Mouse (Mus musculus) hindbrain, postnatal 0 days (tissue): Measurements from ENCODE around the gene Ivd. TPM values are rescaled to one million over a fixed set of nuclear protein-coding genes. Genes with fewer than 3 reads are reported as not detected.

Experiments used
- ATAC-seq: fragments of 200-750 bp; cut with Nextera tagmentation; 2 replicates; pipeline ENCODE4 v1.8.0; 2017; ENCODE audit warnings: mild to moderate bottlenecking, moderate TSS enrichment, moderate library complexity
- DNase-seq: peaks from one replicate; pipeline ENCODE4 v3.0.0-alpha.2; 2015; ENCODE audit warnings: low spot score
- H3K27ac ChIP-seq: fragments of 300-500 bp; sonication (generic); 2 replicates; pipeline ENCODE4 v1.5.1; 2014; ENCODE audit warnings: mild to moderate bottlenecking
- H3K27me3 ChIP-seq: fragments of 300-500 bp; sonication (generic); 2 replicates; pipeline ENCODE4 v1.6.1; 2014; ENCODE audit warnings: low read length, mixed read lengths; ENCODE audit not compliant: insufficient read depth
- H3K36me3 ChIP-seq: fragments of 300-500 bp; sonication (generic); 2 replicates; pipeline ENCODE4 v1.6.1; 2014; ENCODE audit warnings: low read length, mixed read lengths; ENCODE audit not compliant: insufficient read depth
- H3K4me1 ChIP-seq: fragments of 300-500 bp; sonication (generic); 2 replicates; pipeline ENCODE4 v1.6.1; 2014; ENCODE audit warnings: antibody characterized with exemption, low read length, mixed read lengths; ENCODE audit not compliant: insufficient read depth
- H3K4me2 ChIP-seq: fragments of 300-500 bp; sonication (generic); 2 replicates; pipeline ENCODE4 v1.6.1; 2014; ENCODE audit warnings: low read depth, mild to moderate bottlenecking, low read length, moderate library complexity, mixed read lengths
- H3K4me3 ChIP-seq: fragments of 300-500 bp; sonication (generic); 2 replicates; pipeline ENCODE4 v1.5.1; 2014; ENCODE audit warnings: low read length
- H3K9ac ChIP-seq: fragments of 300-500 bp; sonication (generic); replicated peaks from 2 replicates; pipeline ENCODE4 v1.6.1; 2014; ENCODE audit warnings: mild to moderate bottlenecking, low read length, moderate library complexity, mixed read lengths
- H3K9me3 ChIP-seq: fragments of 300-500 bp; sonication (generic); 2 replicates; pipeline ENCODE4 v1.6.1; 2016; ENCODE audit warnings: low read length, mixed read lengths
- CTCF ChIP-seq: IDR thresholded peaks from 2 replicates; pipeline ENCODE4 v1.5.1; 2016; ENCODE audit warnings: antibody characterized with exemption, control low read depth, low read depth
- WGBS: fragments of 180-500 bp; shearing (Covaris S2); extraction: QIAGEN DNeasy Blood & Tissue Kit; methylation state at CpG from one replicate; pipeline ENCODE4 v1.1.7; 2014; 5-methylcytosine and 5-hydroxymethylcytosine counted together
- polyA plus RNA-seq: library from polyadenylated mRNA; unstranded; fragments of >200 nt; fragmentation: Nextera tagmentation; extraction: Ambion mirVana; gene quantifications from 2 replicates; pipeline ENCODE4 v1.2.1, GENCODE M21; 2015
- total RNA-seq: library from RNA; depleted of rRNA; stranded (reverse); fragments of >200 nt; gene quantifications from 2 replicates; pipeline ENCODE4 v1.2.3, GENCODE M21; 2014

Ivd gene
- total and polyA plus RNA-seq, 2 experiments from 2014 or later = 61.7 to 101 TPM

GRCm38 (mm10) chr2:118905433-118906117, 43.8 kb downstream of the Ivd start:
- no peak overlapping the region for H3K4me2 ChIP-seq
- no peak overlapping the region for H3K9ac ChIP-seq
- no peaks in the 10 kb centered on the region for H3K27me3 ChIP-seq
- H3K9me3 ChIP-seq = no peaks in the 10 kb centered on the region
- DNase-seq (no peak), ATAC-seq (no peak)
- H3K4me1 ChIP-seq = peaks cover 25% of the 10 kb centered on the region
- no peak overlapping the region for H3K27ac ChIP-seq
- 74% methylated on average over 7 of the region's 7 CpGs for WGBS
- no peak for TF ChIP-seq CTCF
- H3K36me3 ChIP-seq = no peaks in the 10 kb centered on the region
- H3K4me3 ChIP-seq = no peak overlapping the region

GRCm38 (mm10) chr2:118906118-118906492, 44.4 kb downstream of the Ivd start:
- TF ChIP-seq CTCF = no peak
- DNase-seq (no peak), ATAC-seq (no peak)
- Histone ChIP-seq H3K36me3 (no peaks in the 10 kb centered on the region), H3K27ac (no peak overlapping the region), H3K9me3 (no peaks in the 10 kb centered on the region), H3K27me3 (no peaks in the 10 kb centered on the region), H3K9ac (no peak overlapping the region), H3K4me2 (no peak overlapping the region), H3K4me3 (no peak overlapping the region), H3K4me1 (peaks cover 25% of the 10 kb centered on the region)
- WGBS = 54% methylated on average over 5 of the region's 5 CpGs

- H3K9me3 ChIP-seq = no peaks in the 10 kb centered on the region
- no peaks in the 10 kb centered on the region for H3K27me3 ChIP-seq
- ATAC-seq (no peak), DNase-seq (no peak)
- H3K4me3 ChIP-seq = no peak overlapping the region
- no peak for TF ChIP-seq CTCF
- 89% methylated on average over 3 of the region's 3 CpGs for WGBS
- H3K36me3 ChIP-seq = no peaks in the 10 kb centered on the region
- peaks cover 28% of the 10 kb centered on the region for H3K4me1 ChIP-seq
- H3K9ac ChIP-seq = no peak overlapping the region
- H3K4me2 ChIP-seq = no peak overlapping the region
- no peak overlapping the region for H3K27ac ChIP-seq
These were observed 46.0 kb downstream of the Ivd start for GRCm38 (mm10) chr2:118907781-118908180.

GRCm38 (mm10) chr2:118909151-118909550, 47.4 kb downstream of the Ivd start:
- H3K4me3 ChIP-seq = no peak overlapping the region
- ATAC-seq (no peak), DNase-seq (no peak)
- no peak overlapping the region for H3K27ac ChIP-seq
- TF ChIP-seq CTCF = no peak
- no peaks in the 10 kb centered on the region for H3K9me3 ChIP-seq
- no peaks in the 10 kb centered on the region for H3K36me3 ChIP-seq
- H3K4me2 ChIP-seq = no peak overlapping the region
- H3K27me3 ChIP-seq = no peaks in the 10 kb centered on the region
- H3K4me1 ChIP-seq = peaks cover 31% of the 10 kb centered on the region
- 64% methylated on average over 1 of the region's 1 CpGs for WGBS
- H3K9ac ChIP-seq = no peak overlapping the region

- ATAC-seq = no peak
- no peaks in the 10 kb centered on the region for H3K27me3 ChIP-seq
- H3K9me3 ChIP-seq = no peaks in the 10 kb centered on the region
- no peak overlapping the region for H3K4me2 ChIP-seq
- TF ChIP-seq CTCF = no peak
- no peak for DNase-seq
- WGBS = 79% methylated on average over 7 of the region's 7 CpGs
- H3K4me1 ChIP-seq = peaks cover 28% of the 10 kb centered on the region
- H3K27ac ChIP-seq = no peak overlapping the region
- H3K9ac ChIP-seq = no peak overlapping the region
- H3K36me3 ChIP-seq = no peaks in the 10 kb centered on the region
- no peak overlapping the region for H3K4me3 ChIP-seq
These were observed 49.0 kb downstream of the Ivd start for GRCm38 (mm10) chr2:118910605-118911278.

GRCm38 (mm10) chr2:118912706-118913105, 51.0 kb downstream of the Ivd start:
- DNase-seq (no peak), ATAC-seq (no peak)
- Histone ChIP-seq H3K36me3 (0 out of 2 replicates have a peak, but pooled peaks cover 5% of the 10 kb centered on the region), H3K4me2 (no peak overlapping the region), H3K4me1 (peaks cover 24% of the 10 kb centered on the region), H3K4me3 (no peak overlapping the region), H3K9me3 (no peaks in the 10 kb centered on the region), H3K9ac (no peak overlapping the region), H3K27ac (no peak overlapping the region), H3K27me3 (no peaks in the 10 kb centered on the region)
- 77% methylated on average over 8 of the region's 8 CpGs for WGBS
- TF ChIP-seq CTCF = no peak
